Mouse (Mus musculus): ENCODE measurements around the gene Psmg4.

The Psmg4 gene

GRCm38 (mm10) chr13:34148767-34149392, 13.9 kb upstream of the Psmg4 start:
- peak; percentile 54 for DNase-seq (ENCODE audit: low read depth, low spot score)

DNA sequence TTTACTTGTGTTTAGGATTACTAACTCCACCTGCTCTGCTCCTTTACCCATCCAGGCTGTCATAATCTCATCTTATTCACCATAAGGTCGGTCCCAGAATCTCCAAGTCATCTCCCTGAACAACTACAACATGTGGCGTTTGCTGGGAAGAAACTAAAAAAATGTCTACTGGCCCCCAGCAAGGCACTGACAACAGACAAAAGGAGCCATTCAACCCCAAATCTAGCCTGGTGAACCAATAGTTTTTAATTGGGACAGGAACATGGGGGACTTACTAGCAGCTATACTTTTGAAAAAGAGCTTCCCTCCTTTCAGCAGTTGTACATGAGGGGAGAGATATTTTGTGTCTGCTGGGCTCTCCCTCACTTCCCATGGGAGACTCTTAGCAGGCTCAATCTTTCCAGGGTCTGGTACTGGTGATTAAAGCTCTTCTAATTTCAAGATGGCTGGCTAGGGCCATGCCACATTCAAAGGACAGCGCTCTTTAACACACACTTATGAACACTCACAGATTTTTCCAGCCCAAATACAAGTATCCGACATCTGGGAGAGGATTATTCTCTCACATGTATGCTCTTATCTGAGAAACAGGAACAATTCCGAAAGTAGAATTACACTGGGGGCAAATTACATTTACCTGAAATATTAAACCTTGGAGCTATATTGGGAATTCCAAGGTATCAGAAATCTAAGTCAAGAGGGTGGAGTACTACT, 13.1 kb upstream of the Psmg4 start:
- DNase-seq (ENCODE audit: low read depth, low spot score), result no peak

DNA sequence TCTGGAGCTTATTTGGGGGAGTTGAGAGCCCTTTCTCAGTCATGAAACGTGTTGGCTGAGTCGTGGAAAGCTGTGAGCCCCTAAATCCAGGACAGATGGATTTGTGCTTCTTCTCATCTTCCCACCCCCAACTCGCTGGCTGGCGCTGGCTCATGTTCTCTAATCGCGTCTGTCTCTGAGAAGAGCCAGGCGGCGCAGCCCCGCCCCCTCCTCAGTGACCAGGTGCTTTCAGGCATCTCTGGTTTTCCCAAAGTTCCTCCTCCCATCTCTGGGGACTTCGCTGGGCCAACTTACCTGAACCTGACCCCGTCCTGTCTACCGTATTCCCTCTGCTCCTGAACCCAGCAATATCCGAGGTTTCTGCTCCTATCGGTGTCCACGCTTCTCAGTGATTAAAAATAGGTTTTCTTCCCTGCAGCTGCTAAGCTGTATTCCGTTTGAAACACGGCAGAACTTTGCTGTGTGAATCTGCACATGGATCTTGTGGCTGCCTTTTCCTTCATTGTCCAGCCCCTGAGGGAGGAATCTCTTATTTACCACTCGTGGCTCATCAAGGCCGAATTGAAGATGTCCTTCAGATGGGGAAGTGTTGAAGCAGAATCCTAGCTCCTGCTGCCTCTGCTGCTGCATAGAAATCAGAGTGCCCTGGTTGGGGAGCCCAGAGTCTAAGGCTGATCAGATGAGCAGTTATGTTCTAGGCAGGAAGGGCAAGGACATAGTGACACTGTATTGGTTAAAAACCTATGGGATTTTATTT, 12.3 kb upstream of the Psmg4 start:
- peak; percentile 35 for DNase-seq (ENCODE audit: low read depth, low spot score)

- no peak for DNase-seq (ENCODE audit: low read depth, low spot score)
Measured at GRCm38 (mm10) chr13:34151425-34151824, 11.3 kb upstream of the Psmg4 start.

GRCm38 (mm10) chr13:34152695-34153094, 10.1 kb upstream of the Psmg4 start:
- DNase-seq (ENCODE audit: low read depth, low spot score), result no peak

GRCm38 (mm10) chr13:34153254-34154011, 9.3 kb upstream of the Psmg4 start:
- no peak for DNase-seq (ENCODE audit: low read depth, low spot score)

DNA sequence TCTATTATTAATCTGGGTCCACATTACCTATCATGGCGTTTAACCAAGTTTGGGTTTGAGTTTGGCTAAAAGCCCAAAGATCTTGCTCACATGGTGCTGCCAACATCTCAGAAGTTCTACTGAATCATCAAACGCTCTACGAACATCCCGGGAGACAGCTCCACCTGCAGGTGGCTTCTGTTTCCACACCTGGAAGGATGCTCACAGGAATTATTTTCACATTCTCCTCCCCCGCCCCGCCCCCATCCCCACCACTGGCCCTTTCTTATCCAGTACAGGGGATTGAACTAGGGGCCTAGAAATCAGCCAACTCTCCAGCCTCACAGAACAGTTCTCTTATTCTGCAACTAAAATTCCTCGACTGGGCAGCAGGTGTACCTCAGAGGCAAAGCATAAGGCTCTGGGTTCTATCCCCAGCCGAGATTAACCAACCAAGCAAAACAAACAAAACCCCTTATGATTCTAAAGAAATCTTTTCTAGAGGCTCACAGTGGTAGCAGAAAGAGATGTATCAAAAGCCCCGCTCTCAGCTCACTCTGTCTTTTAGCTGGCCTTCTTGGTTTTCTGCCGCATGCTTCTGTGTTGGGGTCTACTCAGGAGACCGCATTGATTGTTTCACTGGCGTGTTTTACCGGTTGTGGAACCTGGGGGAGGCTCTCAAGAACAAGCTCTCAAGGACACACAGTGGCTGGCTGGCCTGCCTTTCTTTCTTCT, 8.4 kb upstream of the Psmg4 start:
- DNase-seq (ENCODE audit: low read depth, low spot score), result peak; percentile 62

GRCm38 (mm10) chr13:34154931-34155272, 7.9 kb upstream of the Psmg4 start:
- peak; percentile 37 for DNase-seq (ENCODE audit: low read depth, low spot score)

- no peak for DNase-seq (ENCODE audit: low read depth, low spot score)
Measured at GRCm38 (mm10) chr13:34156133-34156839, 6.5 kb upstream of the Psmg4 start.

GRCm38 (mm10) chr13:34156840-34157185, 6.0 kb upstream of the Psmg4 start:
- DNase-seq (ENCODE audit: low read depth, low spot score), result no peak

GRCm38 (mm10) chr13:34157596-34158157, 5.1 kb upstream of the Psmg4 start:
- DNase-seq (ENCODE audit: low read depth, low spot score), result no peak

- no peak for DNase-seq (ENCODE audit: low read depth, low spot score)
Measured at GRCm38 (mm10) chr13:34159926-34160325, 2.8 kb upstream of the Psmg4 start.

- no peak for DNase-seq (ENCODE audit: low read depth, low spot score)
Measured at GRCm38 (mm10) chr13:34163304-34163975, 676 bp downstream of the Psmg4 start.

DNA sequence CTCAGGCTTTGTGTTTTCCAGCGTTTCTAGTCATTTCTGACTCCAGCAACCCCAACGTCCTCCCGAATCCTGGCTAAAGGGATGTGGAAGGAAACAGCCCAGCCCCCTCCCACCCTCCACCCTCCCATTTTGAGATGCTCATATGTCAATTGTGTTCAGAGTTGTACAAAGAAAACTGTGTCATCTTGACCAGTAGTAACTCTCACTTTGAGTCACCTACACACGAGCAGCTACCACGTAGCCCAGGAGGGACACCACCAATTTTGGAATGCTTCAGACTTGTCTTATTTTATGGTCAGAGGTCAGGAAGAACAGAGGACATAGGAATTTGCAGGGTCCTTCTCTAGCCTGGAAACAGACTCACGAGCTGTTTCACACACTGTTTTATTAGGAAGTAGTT, 11.3 kb downstream of the Psmg4 start:
- no peak for DNase-seq (ENCODE audit: low read depth, low spot score)

DNA sequence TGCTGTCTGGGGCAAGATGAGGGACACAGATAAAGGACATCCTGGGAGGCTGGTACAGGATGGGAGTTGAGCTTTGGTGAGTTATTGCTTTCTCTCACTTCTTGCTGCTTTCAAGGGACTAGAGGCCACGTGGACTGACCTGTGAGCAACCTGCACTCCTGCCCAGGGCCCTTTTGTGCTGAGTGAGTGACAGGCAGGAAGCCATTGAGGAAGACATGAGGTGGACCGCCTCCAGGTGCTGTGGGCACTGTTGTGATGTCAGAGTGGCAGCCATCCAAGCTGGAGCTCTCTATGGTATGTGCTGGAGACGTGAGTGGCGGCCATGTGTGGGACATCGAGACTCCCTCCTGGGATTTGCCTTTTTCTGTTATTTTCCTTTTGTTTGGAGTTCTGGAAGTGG, 18.9 kb downstream of the Psmg4 start:
- DNase-seq (ENCODE audit: low read depth, low spot score), result no peak

DNA sequence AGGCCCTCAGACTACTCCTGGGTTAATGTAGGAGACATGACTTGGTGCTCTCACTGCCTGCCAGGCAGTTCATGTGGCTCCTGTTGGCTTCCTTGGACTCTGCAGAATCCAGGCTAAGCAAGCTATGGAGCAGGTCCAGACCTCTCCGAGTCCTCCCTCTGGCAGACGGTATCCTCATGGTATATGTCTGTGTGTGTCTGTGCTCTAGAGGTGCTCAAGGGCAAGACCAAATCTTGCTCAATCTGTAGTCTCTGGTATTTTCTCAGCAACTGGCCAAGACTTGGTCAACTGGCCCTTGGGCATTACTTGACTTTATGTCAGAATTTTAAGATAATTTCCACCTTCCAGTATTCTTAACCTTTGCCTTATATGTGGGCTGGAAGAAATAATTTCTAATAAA, 22.6 kb downstream of the Psmg4 start:
- no peak for DNase-seq (ENCODE audit: low read depth, low spot score)

GRCm38 (mm10) chr13:34187571-34187970, 24.8 kb downstream of the Psmg4 start:
- peak; percentile 57 for DNase-seq (ENCODE audit: low read depth, low spot score)

DNA sequence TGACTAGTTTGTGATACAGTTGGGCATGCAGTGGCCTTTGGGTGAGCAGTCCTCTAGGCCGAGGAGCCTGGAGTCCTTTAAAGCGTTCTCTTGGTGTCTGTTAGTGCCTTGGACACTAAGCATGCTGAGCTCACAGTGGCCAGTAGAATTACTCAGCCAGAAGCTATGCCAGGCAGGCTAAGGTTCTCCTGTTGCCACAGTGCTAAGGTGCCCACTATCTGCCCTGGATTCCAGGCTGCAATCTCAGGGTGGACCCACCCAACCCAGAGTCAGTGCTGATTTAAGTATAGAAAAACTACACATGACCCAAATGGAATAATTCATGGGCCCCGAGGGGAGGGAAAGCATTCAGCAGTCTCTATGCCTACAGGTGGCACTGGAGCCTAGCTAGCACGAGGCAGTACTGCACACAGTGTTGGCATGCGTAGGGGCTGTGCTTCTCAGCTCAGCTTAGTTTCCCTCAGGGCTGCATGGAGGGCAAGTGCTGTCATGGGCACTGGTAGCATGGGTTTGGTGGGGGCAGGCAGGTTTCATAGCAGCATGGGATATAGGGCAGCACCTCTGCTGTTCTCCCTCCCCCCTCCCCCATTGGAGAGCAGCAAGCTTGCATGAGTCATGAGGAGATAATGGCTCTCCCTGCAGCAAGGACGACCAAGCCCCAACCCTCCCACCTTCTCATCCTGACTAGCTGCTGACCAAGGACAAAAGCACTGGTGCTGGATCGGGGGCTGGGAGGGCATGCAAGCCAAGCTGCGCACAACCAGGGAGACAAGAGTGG, 29.8 kb downstream of the Psmg4 start:
- no peak for DNase-seq (ENCODE audit: low read depth, low spot score)

DNA sequence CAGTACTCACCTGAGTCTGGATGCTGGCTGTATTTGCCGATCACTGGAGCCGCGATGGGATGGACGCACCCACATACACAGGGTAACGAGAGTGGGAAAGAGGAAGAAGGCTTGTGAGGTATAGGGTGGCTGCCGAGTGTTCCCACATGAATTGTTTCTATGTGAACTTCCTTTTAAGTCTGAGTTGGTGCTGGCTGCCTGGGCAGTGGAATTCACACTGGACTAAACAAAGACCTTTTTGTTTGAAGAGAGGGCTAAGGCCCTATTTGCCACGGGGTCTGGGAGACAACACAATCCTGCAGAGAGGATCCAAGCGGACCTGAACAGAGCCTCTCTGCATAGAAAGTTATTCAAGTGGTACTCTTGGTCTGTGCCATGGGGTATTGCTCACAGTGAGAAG, 30.6 kb downstream of the Psmg4 start:
- DNase-seq (ENCODE audit: low read depth, low spot score), result no peak

Data from retina, postnatal 7 days (tissue).